Comparison of ENCODE assay signal across 8 mouse cellular contexts in the genomic region with DNA sequence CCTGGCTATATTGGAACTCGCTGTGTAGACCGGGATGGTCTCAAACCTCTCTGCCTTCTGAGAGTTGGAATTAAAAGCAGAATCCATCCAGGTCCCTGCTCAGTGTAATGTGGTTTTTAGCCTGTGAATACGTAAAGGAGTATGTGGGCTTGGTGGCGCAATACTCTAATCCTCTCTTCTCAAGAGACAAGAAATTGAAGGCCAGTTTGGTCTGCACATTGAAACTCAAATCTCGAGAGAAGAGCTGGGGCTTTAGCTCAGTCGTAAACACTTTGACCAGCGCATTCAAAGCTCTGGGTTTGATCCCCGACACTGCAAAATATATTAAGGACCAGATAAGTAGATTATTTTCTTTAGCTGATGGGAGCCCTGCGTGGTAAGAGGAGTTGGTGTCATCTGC. TPM values are rescaled to one million over a fixed set of nuclear protein-coding genes. Genes with fewer than 3 reads are reported as not detected.
DNase-seq lines count a peak whose midpoint lies in the region; ATAC-seq and TF ChIP-seq lines count a peak whose summit lies in the region.

No protein-coding gene starts in this region.

- no peaks in the 10 kb centered on the region for H3K9me3 ChIP-seq in hindbrain, embryonic 16.5 days (ENCODE audit: control insufficient read depth, low read length)
- H3K9me3 ChIP-seq in midbrain, postnatal 0 days (ENCODE audit: low read length) = no peaks in the 10 kb centered on the region

- no peak for DNase-seq in layer of hippocampus, adult 2 months (ENCODE audit: low spot score in 2 of 2)
- no peak for DNase-seq in layer of hippocampus, adult 9-10 months (ENCODE audit: low spot score)
- DNase-seq in midbrain, postnatal 0 days (ENCODE audit: low spot score) = peak; percentile 4
- no peak for DNase-seq in layer of hippocampus, postnatal 36 days
- no peak for DNase-seq in spleen, adult 18-20 months
- DNase-seq in embryo, embryonic 10.5 days (ENCODE audit: low spot score) = no peak

- peak overlapping the region; percentile 82 for H3K4me3 ChIP-seq in layer of hippocampus, adult 2 months
- H3K4me3 ChIP-seq in brown adipose tissue, adult 24 weeks (ENCODE audit: insufficient read depth, low read depth, low read length) = peak overlapping the region; percentile 81
- peak overlapping the region; percentile 58 for H3K4me3 ChIP-seq in hindbrain, embryonic 16.5 days (ENCODE audit: low read length)
- peak overlapping the region; percentile 58 for H3K4me3 ChIP-seq in midbrain, postnatal 0 days (ENCODE audit: low read depth, low read length)

- H3K9ac ChIP-seq in hindbrain, embryonic 16.5 days (ENCODE audit: low read depth, low read length) = peak overlapping the region; percentile 73
- peak overlapping the region; percentile 73 for H3K9ac ChIP-seq in midbrain, postnatal 0 days (replicated peaks; ENCODE audit: low read length, poor library complexity, severe bottlenecking)

- peaks cover 16% of the 10 kb centered on the region for H3K36me3 ChIP-seq in hindbrain, embryonic 16.5 days (ENCODE audit: control insufficient read depth, insufficient read depth, low read length)
- peaks cover 30% of the 10 kb centered on the region for H3K36me3 ChIP-seq in midbrain, postnatal 0 days (ENCODE audit: insufficient read depth, low read length)

- peak overlapping the region; percentile 83 for H3K4me2 ChIP-seq in hindbrain, embryonic 16.5 days (ENCODE audit: low read length)
- H3K4me2 ChIP-seq in midbrain, postnatal 0 days (ENCODE audit: low read depth, low read length, poor library complexity, severe bottlenecking) = peak overlapping the region; percentile 77

- H3K27ac ChIP-seq in layer of hippocampus, adult 2 months = peak overlapping the region; percentile 81
- peak overlapping the region; percentile 75 for H3K27ac ChIP-seq in brown adipose tissue, adult 24 weeks (replicated peaks; ENCODE audit: low read depth, low read length)
- H3K27ac ChIP-seq in hindbrain, embryonic 16.5 days (ENCODE audit: low read depth, low read length) = peak overlapping the region; percentile 79
- H3K27ac ChIP-seq in midbrain, postnatal 0 days (ENCODE audit: low read depth, low read length) = peak overlapping the region; percentile 83

- 15% methylated on average over 9 of the region's 9 CpGs for WGBS in hindbrain, embryonic 16.5 days
- WGBS in midbrain, postnatal 0 days = 8% methylated on average over 9 of the region's 9 CpGs

- H3K4me1 ChIP-seq in brown adipose tissue, adult 24 weeks (ENCODE audit: control insufficient read depth, insufficient read depth, insufficient read length, low read length) = peaks cover 5% of the 10 kb centered on the region
- peaks cover 21% of the 10 kb centered on the region for H3K4me1 ChIP-seq in hindbrain, embryonic 16.5 days (ENCODE audit: control insufficient read depth, insufficient read depth, low read depth, low read length)
- H3K4me1 ChIP-seq in midbrain, postnatal 0 days (ENCODE audit: insufficient read depth, low read length) = peaks cover 7% of the 10 kb centered on the region

- H3K27me3 ChIP-seq in hindbrain, embryonic 16.5 days (replicated peaks; ENCODE audit: control insufficient read depth, insufficient read depth, low read length) = no peaks in the 10 kb centered on the region
- no peaks in the 10 kb centered on the region for H3K27me3 ChIP-seq in midbrain, postnatal 0 days (ENCODE audit: insufficient read depth, low read length)

- ATAC-seq in hindbrain, embryonic 16.5 days = no peak
- ATAC-seq in midbrain, postnatal 0 days (ENCODE audit: low FRiP score) = no peak

- TF ChIP-seq CTCF in layer of hippocampus, adult 2 months (conservative IDR thresholded peaks at IDR 0.05) = no peak; the same call in 1 of the 2 replicates
- TF ChIP-seq CTCF in midbrain, postnatal 0 days (IDR thresholded peaks at IDR 0.05) = no peak

RNA-seq across cellular contexts. Expression of gene Mef2b, which starts 0.5 kb away (rescaled TPM):
- total RNA-seq in layer of hippocampus, adult 2 months (2021) = under 1 TPM; 0.37 to 0.41 TPM
- polyA plus RNA-seq in brown adipose tissue, adult 24 weeks (2012; ENCODE audit: insufficient read depth, insufficient read length, missing spikeins) = not detected in 2 replicates
- 0.85 and 1.2 TPM in 2 replicates for polyA plus RNA-seq in hindbrain, embryonic 16.5 days (2015; fragmentation: Nextera tagmentation; extraction: Ambion mirVana)
- 0.55 and 1.1 TPM in 2 replicates for total RNA-seq in midbrain, postnatal 0 days (2014; rRNA removed)
- polyA plus RNA-seq in midbrain, postnatal 0 days (2015; fragmentation: Nextera tagmentation; extraction: Ambion mirVana) = 1.5 TPM in 2 replicates
- under 1 TPM; 0.27 to 0.38 TPM for total RNA-seq in layer of hippocampus, postnatal 36 days (2021)

RNA-seq across cellular contexts. Expression of gene Borcs8, which starts 0.7 kb away (rescaled TPM):
- total RNA-seq in layer of hippocampus, adult 2 months (2021) = 10 to 100 TPM; 50.2 to 50.8 TPM
- 63.7 and 77.1 TPM in 2 replicates for polyA plus RNA-seq in brown adipose tissue, adult 24 weeks (2012; ENCODE audit: insufficient read depth, insufficient read length, missing spikeins)
- polyA plus RNA-seq in hindbrain, embryonic 16.5 days (2015; fragmentation: Nextera tagmentation; extraction: Ambion mirVana) = 56.4 and 57.1 TPM in 2 replicates
- total RNA-seq in midbrain, postnatal 0 days (2014; rRNA removed) = 91.1 and 98.3 TPM in 2 replicates
- polyA plus RNA-seq in midbrain, postnatal 0 days (2015; fragmentation: Nextera tagmentation; extraction: Ambion mirVana) = 49.8 and 58.6 TPM in 2 replicates
- 10 to 100 TPM; 43.9 to 50.8 TPM for total RNA-seq in layer of hippocampus, postnatal 36 days (2021)

RNA-seq across cellular contexts. Expression of gene Rfxank, which starts 1.0 kb away (rescaled TPM):
- 10 to 100 TPM; 14.2 to 15.7 TPM for total RNA-seq in layer of hippocampus, adult 2 months (2021)
- polyA plus RNA-seq in brown adipose tissue, adult 24 weeks (2012; ENCODE audit: insufficient read depth, insufficient read length, missing spikeins) = 18.6 and 21.4 TPM in 2 replicates
- 12.3 and 12.5 TPM in 2 replicates for polyA plus RNA-seq in hindbrain, embryonic 16.5 days (2015; fragmentation: Nextera tagmentation; extraction: Ambion mirVana)
- 9.8 and 12.3 TPM in 2 replicates for total RNA-seq in midbrain, postnatal 0 days (2014; rRNA removed)
- polyA plus RNA-seq in midbrain, postnatal 0 days (2015; fragmentation: Nextera tagmentation; extraction: Ambion mirVana) = 7.4 and 9.3 TPM in 2 replicates
- total RNA-seq in layer of hippocampus, postnatal 36 days (2021) = 10 to 100 TPM; 14.0 to 15.3 TPM

RNA-seq across cellular contexts. Expression of gene Nr2c2ap, which starts 8.8 kb away (rescaled TPM):
- 10 to 100 TPM; 29.2 to 32.8 TPM for total RNA-seq in layer of hippocampus, adult 2 months (2021)
- polyA plus RNA-seq in brown adipose tissue, adult 24 weeks (2012; ENCODE audit: insufficient read depth, insufficient read length, missing spikeins) = 8.6 and 12.9 TPM in 2 replicates
- polyA plus RNA-seq in hindbrain, embryonic 16.5 days (2015; fragmentation: Nextera tagmentation; extraction: Ambion mirVana) = 46.7 and 51.6 TPM in 2 replicates
- 5.4 and 7.7 TPM in 2 replicates for total RNA-seq in midbrain, postnatal 0 days (2014; rRNA removed)
- 42.1 and 44.1 TPM in 2 replicates for polyA plus RNA-seq in midbrain, postnatal 0 days (2015; fragmentation: Nextera tagmentation; extraction: Ambion mirVana)
- 10 to 100 TPM; 25.4 to 30.5 TPM for total RNA-seq in layer of hippocampus, postnatal 36 days (2021)

RNA-seq across cellular contexts. Expression of gene Ncan, which starts 19.3 kb away (rescaled TPM):
- total RNA-seq in layer of hippocampus, adult 2 months (2021) = 100 to 1,000 TPM; 146 to 158 TPM
- polyA plus RNA-seq in brown adipose tissue, adult 24 weeks (2012; ENCODE audit: insufficient read depth, insufficient read length, missing spikeins) = 1.9 and 3.2 TPM in 2 replicates
- polyA plus RNA-seq in hindbrain, embryonic 16.5 days (2015; fragmentation: Nextera tagmentation; extraction: Ambion mirVana) = 178 and 200 TPM in 2 replicates
- 440 and 447 TPM in 2 replicates for total RNA-seq in midbrain, postnatal 0 days (2014; rRNA removed)
- polyA plus RNA-seq in midbrain, postnatal 0 days (2015; fragmentation: Nextera tagmentation; extraction: Ambion mirVana) = 202 and 210 TPM in 2 replicates
- 100 to 1,000 TPM; 167 to 170 TPM for total RNA-seq in layer of hippocampus, postnatal 36 days (2021)
